Mouse (Mus musculus) heart, adult 9 months (tissue): ENCODE data around the gene Smad5.

ENCODE experiments used
- DNase-seq, 2 experiments: peaks; one replicate each; pipeline ENCODE4 v3.0.0; 2022; ENCODE audit warnings: low spot score in 2 of 2

Gene Smad5

DNA sequence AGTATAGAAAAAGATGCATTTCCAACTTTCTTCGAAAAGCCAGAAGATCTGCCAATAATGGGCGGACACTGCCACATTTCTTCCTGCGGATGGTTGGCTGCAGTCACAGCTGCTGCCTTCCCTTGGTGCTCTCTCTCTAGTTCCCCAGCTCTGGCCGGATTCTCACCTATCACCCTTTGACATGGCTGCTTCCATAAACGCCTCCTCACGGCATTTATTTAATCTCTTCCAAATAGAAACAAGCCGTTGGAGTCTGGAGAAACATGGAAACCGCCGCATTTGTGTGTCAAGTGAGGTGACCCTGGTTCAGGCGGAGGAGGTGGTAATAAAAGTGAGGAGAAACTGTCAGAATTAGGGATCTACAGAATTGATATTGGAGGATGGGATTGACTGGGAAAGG lies 886 bp upstream of the Smad5 start:
- DNase-seq = no peak

DNA sequence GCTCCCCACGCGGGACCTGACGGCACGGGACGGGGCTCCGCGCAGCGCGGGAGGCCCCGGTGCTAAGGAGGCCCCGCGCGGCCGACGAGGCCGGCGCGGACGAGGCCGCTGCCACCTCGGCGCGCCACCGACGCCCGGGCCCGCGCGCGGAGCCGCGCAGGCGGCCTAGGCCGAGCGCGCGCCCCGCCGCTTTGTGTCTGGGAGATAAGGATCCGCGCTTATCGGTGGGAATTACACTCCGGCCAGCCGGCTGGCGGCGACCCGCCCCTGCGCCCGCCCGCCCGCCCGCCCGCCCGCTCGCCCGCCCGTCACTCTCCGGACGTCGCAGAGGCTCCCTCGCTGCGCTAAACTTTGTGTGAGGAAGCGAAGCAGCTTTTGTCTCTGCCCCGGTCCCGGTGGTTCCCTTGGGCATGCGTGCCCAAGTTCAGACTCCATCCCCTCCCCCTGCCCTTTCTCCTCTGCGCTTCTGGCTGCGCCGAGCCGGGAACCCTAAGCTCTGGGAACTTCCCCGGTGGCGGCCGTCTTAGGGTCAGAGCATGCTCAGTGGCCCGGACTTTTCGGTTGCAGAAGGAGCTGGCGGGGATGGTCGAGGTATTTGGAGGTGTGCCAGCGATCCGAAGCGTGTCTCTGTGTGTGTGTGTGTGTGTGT lies 536 bp downstream of the Smad5 start:
- DNase-seq = peak; percentile 71 to 74

DNA sequence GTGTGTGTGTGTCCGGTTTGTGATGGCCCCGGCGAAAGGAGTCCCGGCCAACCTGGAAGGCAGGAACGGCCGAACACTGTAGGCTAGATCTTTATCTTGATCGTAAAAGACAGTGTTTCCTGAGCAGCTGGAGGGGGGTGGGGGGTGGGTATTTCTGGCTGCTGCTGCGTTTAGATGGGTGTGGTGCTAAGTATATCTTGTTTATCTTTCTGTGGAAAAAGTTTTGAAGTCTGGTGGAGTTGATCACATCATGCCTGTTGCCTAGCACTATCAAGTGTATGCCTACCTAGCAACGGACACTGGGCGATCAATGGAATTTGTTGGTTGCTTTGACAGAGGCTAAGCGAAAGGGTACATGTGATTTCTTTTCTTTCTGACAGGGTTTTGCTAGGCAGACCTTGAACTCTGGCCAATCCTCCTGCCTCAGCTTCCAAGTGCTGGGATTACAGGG lies 1.1 kb downstream of the Smad5 start:
- DNase-seq = peak in 1 of 2 experiments; percentile 47

DNA sequence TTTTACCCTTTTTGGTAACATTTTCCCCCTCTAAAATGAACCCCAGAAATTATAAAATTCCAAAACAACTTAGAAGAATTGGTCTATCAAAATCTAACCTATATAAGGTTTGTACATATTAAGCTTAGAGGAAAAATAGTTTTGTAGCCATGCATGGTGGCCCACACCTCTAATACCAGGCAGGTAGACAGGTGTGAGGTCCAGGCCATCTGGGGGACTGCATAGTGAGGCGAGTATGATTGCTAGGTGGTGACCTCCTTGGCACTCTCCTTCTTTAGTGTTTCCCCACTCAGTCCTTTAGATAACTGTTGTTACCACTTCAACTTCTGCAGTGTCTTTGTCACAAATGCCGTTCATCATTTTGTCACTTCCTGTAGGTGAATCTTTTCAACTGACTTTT lies 1.8 kb downstream of the Smad5 start:
- DNase-seq = no peak

DNA sequence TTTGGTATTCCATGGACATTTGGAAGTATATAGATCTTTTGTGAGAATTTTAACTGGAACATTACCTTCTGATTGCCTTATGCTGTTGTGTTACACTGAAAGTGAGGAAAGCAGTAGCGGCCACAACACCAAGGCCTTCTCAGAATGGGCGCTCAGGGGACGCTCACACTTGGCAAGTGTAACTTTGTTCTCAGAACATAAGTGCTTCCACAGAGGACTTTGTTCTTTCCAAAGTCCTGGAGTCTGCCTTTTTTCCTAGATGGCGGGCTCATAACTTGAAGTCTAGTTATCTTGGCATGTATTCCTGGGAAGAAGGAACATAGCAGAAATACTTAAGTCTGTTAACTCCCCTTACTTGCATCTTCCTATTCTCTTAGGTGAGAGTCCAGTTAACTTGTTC lies 4.3 kb downstream of the Smad5 start:
- DNase-seq = no peak

DNA sequence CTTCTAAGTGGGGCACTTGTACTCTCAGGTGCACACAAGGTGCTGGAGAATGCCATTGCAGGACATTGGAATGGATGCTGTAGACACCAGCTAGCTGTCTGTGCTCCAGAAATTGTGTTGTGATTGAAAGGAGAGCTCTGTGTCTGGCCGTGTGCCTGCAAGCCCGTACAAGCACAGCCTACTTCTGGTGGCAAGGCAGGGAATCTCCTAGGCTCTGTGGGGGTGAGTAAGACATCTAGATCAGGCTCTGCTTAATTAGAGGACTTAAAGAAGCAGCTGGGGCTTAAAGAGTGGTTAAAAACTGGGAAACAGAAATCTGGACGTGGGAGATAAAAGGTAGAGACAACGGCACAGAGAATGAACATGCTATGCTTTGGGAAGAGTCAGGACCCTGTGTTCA lies 4.8 kb downstream of the Smad5 start:
- DNase-seq = no peak

DNA sequence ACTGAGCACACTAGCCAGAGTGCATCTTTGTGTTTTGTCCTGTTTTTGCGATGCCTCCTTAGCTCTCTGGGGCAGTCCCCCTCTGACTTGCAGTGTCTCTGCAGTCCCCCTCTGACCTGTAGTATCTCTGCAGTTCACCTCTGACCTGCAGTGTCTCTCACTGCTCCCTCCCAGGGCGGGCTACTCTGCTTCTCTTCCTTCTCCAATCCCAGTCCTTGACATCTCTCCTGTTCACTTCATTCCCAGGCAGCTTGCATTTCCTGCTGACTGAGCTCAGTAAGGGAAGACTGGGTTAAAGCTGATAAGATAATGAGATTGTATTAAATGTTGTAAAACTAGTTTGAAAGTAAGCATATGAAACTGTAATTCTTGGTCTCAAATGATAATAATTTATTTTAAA lies 7.8 kb downstream of the Smad5 start:
- no peak for DNase-seq

DNA sequence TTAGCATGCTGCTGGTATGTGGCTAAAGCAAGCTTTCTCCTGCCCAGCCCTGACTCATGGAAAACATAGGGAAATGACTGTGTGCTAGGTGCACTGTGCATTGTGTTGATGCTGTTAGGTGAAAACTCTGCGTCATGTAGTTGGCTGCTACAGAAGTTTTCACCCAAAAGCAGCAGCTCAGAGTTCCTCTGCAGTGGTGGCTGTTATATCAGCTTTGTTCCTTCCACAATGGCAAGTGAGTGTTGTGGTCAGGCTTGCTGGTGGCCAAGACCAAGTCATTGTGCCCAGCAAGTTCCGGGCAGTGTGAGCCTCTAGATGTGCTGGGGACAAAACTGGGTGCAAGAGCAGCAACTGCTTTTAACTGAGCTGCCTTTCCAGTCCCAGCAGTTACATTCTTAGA lies 9.4 kb downstream of the Smad5 start:
- no peak for DNase-seq

DNA sequence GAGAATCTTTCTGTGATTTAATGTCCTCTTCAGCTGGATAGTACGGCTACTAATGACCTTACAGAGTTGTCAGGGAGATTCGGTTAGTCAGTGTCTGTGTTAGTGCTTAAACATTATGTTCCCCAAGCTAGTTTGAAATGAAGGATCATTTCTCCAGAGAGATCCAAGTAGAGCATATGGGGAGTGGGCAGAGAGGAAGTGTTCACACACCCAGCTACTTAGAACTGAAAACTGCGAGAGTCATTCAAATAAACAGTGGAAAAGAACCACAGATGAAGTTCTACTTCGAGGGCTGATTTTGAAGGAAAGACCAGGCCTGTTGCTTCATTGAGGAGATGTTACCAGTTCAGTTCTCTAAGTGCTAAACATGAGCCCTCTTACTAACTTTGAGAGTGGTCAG lies 23.7 kb downstream of the Smad5 start:
- DNase-seq = no peak

DNA sequence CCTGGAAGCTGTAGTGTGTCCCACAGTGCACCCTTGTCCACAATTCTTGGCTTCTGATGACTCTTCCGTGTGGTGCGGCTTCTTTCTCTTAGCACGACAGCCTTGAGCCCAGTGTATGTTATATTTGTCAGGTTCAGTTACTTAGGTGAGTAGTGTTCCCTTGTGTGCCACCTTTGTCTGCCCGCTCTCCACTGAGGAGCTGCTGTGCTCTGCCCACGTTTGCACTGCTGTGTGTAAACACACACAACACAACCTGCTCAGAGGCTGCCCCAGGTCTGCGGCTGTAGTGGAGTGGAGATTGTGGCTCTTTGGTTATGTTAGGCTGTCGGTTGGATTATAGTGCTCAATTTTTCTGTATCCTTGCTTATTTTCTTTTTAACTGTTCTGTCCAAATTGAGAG lies 26.2 kb downstream of the Smad5 start:
- no peak for DNase-seq

DNA sequence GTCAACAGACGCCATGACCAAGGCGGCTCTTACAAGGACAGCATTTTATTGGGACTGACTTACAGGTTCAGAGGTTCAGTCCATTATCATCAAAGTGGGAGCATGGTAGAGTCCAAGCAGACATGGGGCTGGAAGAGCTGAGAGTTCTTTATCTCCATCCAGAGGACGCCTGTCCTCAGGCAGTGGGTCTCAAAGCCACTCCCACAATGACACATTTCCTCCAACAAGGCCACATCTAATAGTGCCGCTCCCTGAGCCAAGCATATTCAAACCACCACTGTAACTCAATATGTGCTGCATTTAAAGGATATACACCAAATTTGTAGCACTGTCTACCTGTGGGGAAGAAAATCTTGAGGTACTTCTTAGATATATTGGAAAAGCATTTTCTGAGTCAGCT lies 31.8 kb downstream of the Smad5 start:
- no peak for DNase-seq

DNA sequence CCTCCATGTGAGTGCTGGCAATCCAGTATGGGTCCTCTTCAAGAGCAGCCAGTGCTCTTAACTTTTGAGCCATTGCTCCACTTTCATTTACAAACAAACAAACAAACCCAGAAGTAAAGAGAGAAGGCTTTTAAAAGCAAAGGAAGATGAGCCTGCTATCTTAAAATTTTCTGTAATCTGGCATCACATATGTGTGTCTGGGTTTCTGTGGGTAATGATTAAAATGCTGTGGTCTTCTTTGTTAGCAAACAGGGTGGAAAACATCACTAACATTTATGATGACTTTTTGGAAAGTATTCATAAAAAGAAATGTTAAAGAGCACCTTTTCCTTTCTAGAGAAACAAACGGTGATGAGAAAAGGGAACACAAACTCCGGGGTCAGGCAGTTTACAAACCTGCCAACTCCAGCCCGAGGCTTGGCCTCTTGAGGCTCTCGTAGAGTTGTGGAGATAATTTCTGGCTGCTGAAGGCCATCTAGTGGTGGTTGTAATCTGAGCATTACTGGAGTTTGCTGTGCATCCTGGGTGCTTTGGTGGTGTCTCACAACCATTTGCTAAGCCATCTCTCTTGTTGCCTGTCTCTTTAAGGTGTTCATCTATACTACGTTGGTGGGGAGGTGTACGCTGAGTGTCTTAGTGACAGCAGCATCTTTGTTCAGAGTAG lies 32.5 kb downstream of the Smad5 start:
- DNase-seq = peak in 1 of 2 experiments; percentile 34

DNA sequence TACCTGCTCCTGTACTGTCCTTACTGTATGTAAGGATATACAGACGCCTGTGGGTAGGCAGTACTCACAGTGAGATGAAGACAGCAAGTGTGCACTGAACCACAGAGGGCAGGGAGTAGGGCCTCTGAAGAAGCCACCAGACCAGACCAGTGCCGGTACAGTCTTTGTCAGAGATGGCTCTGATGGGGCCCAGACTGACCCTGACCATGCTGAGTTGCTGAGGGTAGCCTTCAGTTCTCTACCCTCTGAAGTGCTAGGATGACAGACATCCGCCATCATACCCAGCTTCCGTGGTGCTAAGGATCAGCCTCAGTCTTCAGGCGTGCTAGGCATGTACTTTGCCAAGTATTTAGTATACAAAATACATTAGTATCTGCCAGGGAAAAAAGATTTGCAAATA lies 36.7 kb downstream of the Smad5 start:
- DNase-seq = no peak

DNA sequence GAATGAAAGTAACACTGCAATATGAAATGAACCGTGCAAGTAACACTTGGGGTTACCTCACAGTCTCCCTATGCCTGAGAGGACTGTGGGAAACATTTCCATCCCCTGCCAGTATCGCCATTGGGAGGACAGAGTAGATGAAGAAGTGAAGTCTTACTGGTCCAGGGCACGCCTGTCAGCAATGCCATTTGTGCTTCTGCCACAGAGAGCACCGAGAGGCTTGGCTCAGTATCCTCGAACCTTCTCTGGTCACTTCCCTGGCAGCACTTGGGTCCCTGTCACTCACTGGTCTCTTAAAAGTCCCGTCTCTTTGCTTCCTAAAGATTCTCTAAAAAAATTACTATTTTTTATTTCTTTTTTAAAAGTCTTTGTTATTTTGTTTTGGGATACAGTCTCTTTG lies 37.7 kb downstream of the Smad5 start:
- no peak for DNase-seq

DNA sequence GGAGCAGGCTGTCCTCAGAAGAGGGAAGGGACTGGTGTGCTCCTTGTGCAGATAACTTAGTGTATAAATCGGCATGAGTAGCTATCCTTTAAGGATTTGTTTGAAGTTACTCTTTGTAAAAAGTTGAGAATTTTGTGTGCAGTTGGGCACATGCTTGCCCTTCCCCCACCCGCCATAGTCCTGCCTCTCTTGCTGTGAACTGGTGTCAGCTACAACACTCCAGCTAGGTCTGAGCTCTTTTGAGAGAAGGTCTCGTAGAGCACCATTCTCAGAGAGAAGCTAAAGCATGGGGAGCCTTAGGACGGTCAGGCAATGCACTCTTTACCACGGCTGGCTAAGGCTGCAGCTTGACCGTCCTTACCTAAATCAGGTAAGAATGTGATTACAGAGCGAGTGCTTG lies 38.9 kb downstream of the Smad5 start:
- DNase-seq = no peak

DNA sequence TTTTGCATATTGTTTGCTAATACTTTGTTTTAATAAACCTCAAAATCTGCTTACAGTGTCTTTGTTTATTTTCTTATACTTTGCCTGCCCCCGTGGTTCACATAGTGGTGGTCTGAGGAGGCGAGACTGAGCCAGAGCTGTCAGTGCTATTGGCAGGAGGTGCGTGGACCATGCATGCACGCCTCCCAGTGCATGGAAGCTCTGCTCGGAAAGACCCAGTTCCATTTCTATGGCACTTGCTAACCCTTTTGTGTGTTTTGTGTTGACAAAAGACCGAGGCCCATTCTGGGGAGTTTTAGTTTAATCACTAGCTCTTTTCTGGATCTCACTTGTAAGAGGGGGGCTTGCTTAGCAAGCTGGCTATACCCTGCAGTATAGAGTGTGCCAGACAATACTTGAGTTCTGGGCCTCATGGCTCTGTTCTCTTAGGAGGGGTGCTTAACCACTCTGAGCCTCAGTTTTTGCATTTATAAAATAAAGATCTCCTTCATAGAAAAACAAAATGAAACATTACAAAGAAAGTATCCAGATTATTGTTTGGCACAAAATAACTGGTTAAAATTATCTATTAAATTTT lies 39.6 kb downstream of the Smad5 start:
- no peak for DNase-seq

DNA sequence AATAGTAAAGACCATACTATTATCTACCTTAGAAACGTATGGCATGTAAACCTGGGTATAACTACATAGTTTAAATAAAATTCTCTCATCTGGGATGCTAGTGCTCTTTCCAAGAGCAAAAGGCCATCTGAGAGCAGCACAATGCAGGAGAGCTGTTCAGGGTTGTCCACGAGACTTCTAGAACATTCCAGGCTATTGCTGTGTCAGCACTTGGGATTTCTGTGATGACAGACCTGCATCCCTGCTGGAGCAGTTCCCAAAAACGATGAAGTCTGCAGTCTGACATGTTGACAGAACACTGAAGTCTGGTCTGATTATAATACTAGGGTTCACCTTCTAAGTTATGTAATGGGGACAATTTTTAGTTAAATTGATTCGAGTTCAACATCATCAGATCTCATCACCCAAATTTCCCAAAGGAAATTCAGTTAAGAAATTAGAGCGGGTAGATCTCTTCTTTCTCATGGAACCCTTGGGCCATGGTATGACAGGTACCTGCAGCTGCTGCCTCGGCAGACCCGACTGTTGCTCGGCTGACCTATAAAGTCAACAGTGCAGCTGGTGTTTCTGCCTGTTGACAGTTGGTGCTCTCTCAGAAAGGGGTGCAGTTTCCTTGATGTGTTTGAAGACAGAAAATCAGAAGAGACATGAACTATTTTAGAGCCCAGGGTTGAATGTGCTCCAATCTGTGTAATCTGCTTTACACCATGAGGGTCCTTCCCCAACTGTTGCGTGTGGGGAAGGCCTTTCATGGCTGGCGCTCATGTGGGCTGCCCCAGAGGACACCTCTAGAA lies 44.1 kb downstream of the Smad5 start:
- no peak for DNase-seq

DNA sequence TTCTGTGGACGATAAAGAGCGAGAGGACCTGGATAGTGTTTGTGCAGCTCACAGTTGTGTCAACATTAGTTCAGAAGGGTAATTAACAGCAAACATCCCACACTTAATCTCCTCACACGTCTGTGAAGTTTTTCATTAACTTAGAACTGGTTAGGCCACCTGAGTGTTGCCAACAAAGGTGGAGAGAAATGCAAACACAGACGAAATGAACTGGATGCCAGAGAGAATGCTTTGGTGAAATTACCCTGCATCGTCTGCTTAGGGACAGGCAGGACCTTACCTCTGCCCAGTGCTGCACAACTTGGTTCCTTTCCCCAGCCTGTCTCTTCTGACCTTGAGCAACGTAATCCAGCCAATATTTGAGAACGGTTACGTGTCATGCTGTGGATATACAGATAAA lies 44.7 kb downstream of the Smad5 start:
- no peak for DNase-seq

DNA sequence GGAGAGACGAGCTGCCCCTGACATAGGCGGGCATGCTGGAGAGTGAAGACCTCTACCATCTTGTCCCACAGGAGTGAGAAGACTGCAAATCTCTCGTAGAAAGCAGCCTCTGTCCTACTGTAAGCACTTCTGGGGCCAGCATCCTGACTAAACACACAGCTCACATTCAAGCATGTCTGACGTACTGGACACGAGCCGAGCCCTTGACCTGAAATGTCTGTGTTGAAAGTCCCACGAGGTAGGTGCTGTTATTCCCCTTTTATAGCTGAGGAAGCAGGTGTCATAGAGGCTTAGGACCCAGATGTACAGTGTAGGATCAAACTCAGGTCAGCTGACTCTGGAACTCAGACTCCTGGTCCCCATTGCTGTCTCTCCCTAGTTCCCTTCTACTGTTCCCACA lies 46.6 kb downstream of the Smad5 start:
- DNase-seq = no peak

DNA sequence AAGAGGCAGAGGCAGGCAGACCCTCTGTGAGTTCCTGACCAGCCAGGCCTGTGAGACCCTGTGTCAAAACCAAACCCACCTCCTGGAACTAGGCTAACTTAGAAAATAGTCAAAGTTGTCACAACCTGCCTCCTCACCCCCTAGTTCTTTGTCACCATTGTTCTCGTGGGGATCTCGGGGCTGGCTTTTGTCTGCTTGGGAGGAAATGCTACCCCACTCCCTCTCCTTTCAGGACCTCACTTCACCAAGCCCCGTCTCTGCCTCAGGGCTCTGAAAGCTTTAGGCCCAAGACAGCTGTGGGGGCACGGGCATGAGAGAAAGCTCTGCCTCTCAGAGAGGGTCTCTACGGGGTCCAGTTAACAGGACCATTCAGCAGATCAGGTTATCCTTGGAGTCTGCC lies 49.0 kb downstream of the Smad5 start:
- no peak for DNase-seq

DNA sequence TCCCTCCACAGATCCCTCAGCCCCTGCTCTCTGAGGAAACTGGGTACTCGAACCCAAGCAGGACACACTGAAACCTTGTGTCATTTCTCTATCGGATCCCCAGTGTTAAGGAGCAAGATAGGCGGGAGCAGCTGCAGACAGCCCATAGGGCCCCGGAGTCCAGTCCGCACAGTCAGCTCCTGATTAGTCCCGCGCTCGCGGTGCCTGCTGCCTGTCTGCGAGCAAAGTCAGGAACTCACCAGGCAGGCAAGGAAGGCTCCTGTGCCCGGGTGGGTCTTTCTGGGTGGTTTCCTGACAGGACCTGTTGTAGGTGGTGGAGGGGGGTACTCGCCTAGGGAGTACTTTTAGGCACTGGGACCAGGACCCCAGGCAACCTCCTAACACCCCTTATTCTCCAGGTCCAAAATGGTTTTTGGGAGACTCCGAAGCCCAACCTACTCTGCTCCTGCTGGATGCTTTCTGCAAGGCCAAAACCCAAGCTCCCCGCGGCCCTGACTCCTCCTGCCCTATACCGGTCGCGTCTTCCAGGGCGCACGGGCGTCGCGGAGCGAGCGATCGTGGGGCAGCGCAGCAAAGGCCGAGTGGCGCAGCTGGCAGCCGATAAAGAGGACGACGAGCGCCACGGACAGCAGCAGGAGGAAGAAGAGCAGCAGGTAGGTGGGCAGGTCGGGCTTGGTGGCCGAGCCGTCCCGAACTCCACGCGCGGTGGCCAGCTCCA lies 49.8 kb downstream of the Smad5 start:
- DNase-seq = no peak
